Mouse (Mus musculus) spleen, adult 2 months (tissue): Measurements from ENCODE around the gene Rptor.

Source experiments
- CTCF ChIP-seq: fragments of 200-500 bp; IDR thresholded peaks from 2 replicates; pipeline ENCODE4 v1.5.1; 2011; ENCODE audit warnings: mild to moderate bottlenecking, inconsistent platforms; ENCODE audit not compliant: insufficient read depth, insufficient read length, insufficient replicate concordance; ENCODE audit errors: extremely low read depth
- POLR2A ChIP-seq: fragments of 200-500 bp; IDR thresholded peaks from 2 replicates; pipeline ENCODE4 v1.6.1; 2011; ENCODE audit warnings: low read depth, low read length, inconsistent platforms

- TF ChIP-seq CTCF (no peak), POLR2A (no peak)
These were observed 15.6 kb upstream of the Rptor start for GRCm38 (mm10) chr11:119587112-119587511.
